12 mouse cellular contexts compared by ENCODE assay signal in genomic region chr5:44553765-44554352, GRCm38 (mm10).
DNase-seq lines count a peak whose midpoint lies in the region; ATAC-seq and TF ChIP-seq lines count a peak whose summit lies in the region.
"Had no signal": no experiment of that assay in that cellular context is flagged by ENCODE, and none has a peak within 500 bp of the region (broad histone marks: within the 10 kb centered on the region; RNA-seq: fewer than 3 reads in every experiment).

No protein-coding gene starts in this region.

- ATAC-seq in CD4-positive, CD25-positive, alpha-beta regulatory T cell, adult 4 months, result no peak
- ATAC-seq: intestine, postnatal 0 days; liver, embryonic 12.5 days had no signal

- TF ChIP-seq POLR2A in embryonic fibroblast, embryonic 13.5 days (IDR thresholded peaks at IDR 0.05; ENCODE audit: low read depth, low read length), result no peak

- peaks cover 16% of the 10 kb centered on the region; the same call in 1 of the 2 replicates for H3K4me1 ChIP-seq in brown adipose tissue, adult 24 weeks (ENCODE audit: control insufficient read depth, insufficient read depth, insufficient read length, low read length)
- H3K4me1 ChIP-seq in embryonic fibroblast, embryonic 13.5 days (ENCODE audit: control insufficient read depth, insufficient read depth, low read length), result no peaks in the 10 kb centered on the region; the same call in 1 of the 2 replicates
- H3K4me1 ChIP-seq: liver, embryonic 12.5 days; megakaryocyte, embryonic 14.5 days had no signal

- H3K4me3 ChIP-seq in brown adipose tissue, adult 24 weeks (ENCODE audit: insufficient read depth, low read depth, low read length), result no peak overlapping the region
- no peak overlapping the region for H3K4me3 ChIP-seq in embryonic fibroblast, embryonic 13.5 days (ENCODE audit: insufficient read depth, low read length)
- H3K4me3 ChIP-seq: liver, embryonic 12.5 days; megakaryocyte, embryonic 14.5 days; neural tube, embryonic 13.5 days had no signal

- peak; percentile 1 to 3 for DNase-seq in heart, adult 9 months (ENCODE audit: low spot score in 2 of 2)
- no peak for DNase-seq in heart, adult 8-10 months (ENCODE audit: low spot score)
- DNase-seq in kidney, postnatal 36 days, result peak; percentile 29 to 42
- no peak for DNase-seq in left cerebral cortex, postnatal 14 days (ENCODE audit: low spot score in 2 of 2)
- DNase-seq in right cerebral cortex, adult 2 months (ENCODE audit: low spot score in 2 of 2), result no peak

- no peak for TF ChIP-seq CTCF in embryonic fibroblast, embryonic 13.5 days (IDR thresholded peaks at IDR 0.05; ENCODE audit: borderline replicate concordance, insufficient read depth, low read length)

- intact Hi-C loops in left cerebral cortex, postnatal 14 days (cut with DNase I), result no loop called here

- peak overlapping the region; percentile 48 for H3K27ac ChIP-seq in brown adipose tissue, adult 24 weeks (replicated peaks; ENCODE audit: low read depth, low read length)
- H3K27ac ChIP-seq in embryonic fibroblast, embryonic 13.5 days (ENCODE audit: insufficient read depth, low read length), result peak overlapping the region; percentile 25; the same call in 1 of the 2 replicates
- H3K27ac ChIP-seq: liver, embryonic 12.5 days; neural tube, embryonic 13.5 days had no signal

Comparison
In these comparisons a context has a peak if more than half of its experiments do, and no peak if none do; other contexts are left out.
1. DNase-seq: peak in heart, adult 9 months (2 of 2) and kidney, postnatal 36 days (2 of 2); none in heart, adult 8-10 months (single experiment), left cerebral cortex, postnatal 14 days (0 of 2) and right cerebral cortex, adult 2 months (0 of 2).